9 mouse cellular contexts compared by ENCODE assay signal in genomic region chr7:45477003-45477402, GRCm38 (mm10). TPM values are rescaled to one million over a fixed set of nuclear protein-coding genes. Genes with fewer than 3 reads are reported as not detected.
DNase-seq lines count a peak whose midpoint lies in the region; ATAC-seq and TF ChIP-seq lines count a peak whose summit lies in the region.
"Had no signal": no experiment of that assay in that cellular context is flagged by ENCODE, and none has a peak within 500 bp of the region (broad histone marks: within the 10 kb centered on the region; RNA-seq: fewer than 3 reads in every experiment).

No protein-coding gene starts in this region.

- intact Hi-C loops in gastrocnemius, adult 2 months (cut with DNase I): loop anchor here (2.0 to 5.0 kb wide), 2 partner anchors 84 to 205 kb away; partner anchors contain the start of gene Ntn5

- ATAC-seq in megakaryocyte-erythroid progenitor cell, adult 5-6 weeks (replicated peaks; ENCODE audit: low FRiP score, low TSS enrichment, poor library complexity, severe bottlenecking): peak; percentile 76

- H3K27ac ChIP-seq in gastrocnemius, adult 2 months: peak overlapping the region; percentile 85
- H3K27ac ChIP-seq: limb, embryonic 15.5 days had no signal

- DNase-seq in gastrocnemius, adult 2 months: peak; percentile 80
- DNase-seq in gastrocnemius, adult 8-10 months (ENCODE audit: low spot score in 2 of 2): no peak
- DNase-seq in urinary bladder, postnatal 14 days (ENCODE audit: low spot score): peak; percentile 70
- DNase-seq in urinary bladder, postnatal 10 days (ENCODE audit: low spot score): no peak
- DNase-seq in embryo, embryonic 10.5 days (ENCODE audit: low spot score): peak; percentile 81
- DNase-seq in kidney, postnatal 10 days: peak; percentile 78
- DNase-seq in thymus, postnatal 10 days (ENCODE audit: low spot score in 2 of 2): peak; percentile 29 to 63

- peak; percentile 75 for TF ChIP-seq CTCF in gastrocnemius, adult 2 months (IDR thresholded peaks at IDR 0.05)

- H3K4me3 ChIP-seq in gastrocnemius, adult 2 months: no peak overlapping the region
- H3K4me3 ChIP-seq: limb, embryonic 15.5 days had no signal

RNA-seq across cellular contexts. Expression of gene Tulp2, which starts 4.7 kb away (rescaled TPM):
- total RNA-seq in gastrocnemius, adult 2 months (2021): under 1 TPM in 1 of 2 experiments, not detected in 1; 0.39 TPM
- not detected for total RNA-seq in gastrocnemius, adult 8-10 months (2022)
- total RNA-seq in megakaryocyte-erythroid progenitor cell, adult 5-6 weeks (2014; fragmentation: Nextera tagmentation): 0.42 TPM in 1 of 2 replicates, not detected in the other
- 0.19 TPM in 1 of 2 replicates, not detected in the other for total RNA-seq in megakaryocyte-erythroid progenitor cell, adult 5-6 weeks (2017)

RNA-seq across cellular contexts. Expression of gene Gm45808, which starts 9.6 kb away (rescaled TPM):
- total RNA-seq in gastrocnemius, adult 2 months (2021): 1 to 10 TPM; 5.5 to 8.4 TPM
- 10 to 100 TPM in 3 of 4 experiments, 1 to 10 TPM in 1; 9.7 to 19.4 (median 11.8) TPM for total RNA-seq in gastrocnemius, adult 8-10 months (2022)
- not detected in 2 replicates for total RNA-seq in megakaryocyte-erythroid progenitor cell, adult 5-6 weeks (2014; fragmentation: Nextera tagmentation)
- total RNA-seq in megakaryocyte-erythroid progenitor cell, adult 5-6 weeks (2017): not detected in 2 replicates

RNA-seq across cellular contexts. Expression of gene Bax, which starts 10.3 kb away (rescaled TPM):
- 10 to 100 TPM; 17.6 to 18.4 TPM for total RNA-seq in gastrocnemius, adult 2 months (2021)
- total RNA-seq in gastrocnemius, adult 8-10 months (2022): 10 to 100 TPM; 14.5 to 17.8 (median 15.3) TPM
- total RNA-seq in megakaryocyte-erythroid progenitor cell, adult 5-6 weeks (2014; fragmentation: Nextera tagmentation): 60.7 and 75.9 TPM in 2 replicates
- 38.8 and 40.8 TPM in 2 replicates for total RNA-seq in megakaryocyte-erythroid progenitor cell, adult 5-6 weeks (2017)

RNA-seq across cellular contexts. Expression of gene Dhdh, which starts 11.6 kb away (rescaled TPM):
- total RNA-seq in gastrocnemius, adult 2 months (2021): 10 to 100 TPM; 13.1 to 22.9 TPM
- 10 to 100 TPM; 22.2 to 29.9 (median 27.6) TPM for total RNA-seq in gastrocnemius, adult 8-10 months (2022)
- total RNA-seq in megakaryocyte-erythroid progenitor cell, adult 5-6 weeks (2014; fragmentation: Nextera tagmentation): 1.9 and 2.5 TPM in 2 replicates
- 1.8 and 3.5 TPM in 2 replicates for total RNA-seq in megakaryocyte-erythroid progenitor cell, adult 5-6 weeks (2017)

RNA-seq across cellular contexts. Expression of gene Ftl1, which starts 17.3 kb away (rescaled TPM):
- 100 to 1,000 TPM; 122 to 149 TPM for total RNA-seq in gastrocnemius, adult 2 months (2021)
- total RNA-seq in gastrocnemius, adult 8-10 months (2022): 100 to 1,000 TPM in 3 of 4 experiments, 10 to 100 TPM in 1; 83.2 to 132 (median 121) TPM
- 1,148 and 1,512 TPM in 2 replicates for total RNA-seq in megakaryocyte-erythroid progenitor cell, adult 5-6 weeks (2014; fragmentation: Nextera tagmentation)
- total RNA-seq in megakaryocyte-erythroid progenitor cell, adult 5-6 weeks (2017): 490 and 578 TPM in 2 replicates

Comparison
In these comparisons a context has a peak if more than half of its experiments do, and no peak if none do; other contexts are left out.
1. DNase-seq: peak in gastrocnemius, adult 2 months (single experiment), urinary bladder, postnatal 14 days (single experiment), embryo, embryonic 10.5 days (single experiment), kidney, postnatal 10 days (single experiment) and thymus, postnatal 10 days (2 of 2); none in gastrocnemius, adult 8-10 months (0 of 2) and urinary bladder, postnatal 10 days (single experiment).
2. RNA of gene Gm45808, which starts 9.6 kb away (total RNA-seq): 9.7 to 19.4 TPM in gastrocnemius, adult 8-10 months and 5.5 to 8.4 TPM in gastrocnemius, adult 2 months; not detected in megakaryocyte-erythroid progenitor cell, adult 5-6 weeks; every median in the first group is over 4 times any median in the second.